Mouse (Mus musculus) bone marrow, adult 2 months (tissue): ENCODE results near the gene Serp2. TPM values are rescaled to one million over a fixed set of nuclear protein-coding genes. Genes with fewer than 3 reads are reported as not detected.

Experiments
- H3K27ac ChIP-seq: fragments of 200-500 bp; 2 replicates; pipeline ENCODE4 v1.5.1; 2012; ENCODE audit warnings: low read depth, mild to moderate bottlenecking, control low read depth, inconsistent platforms, low read length; ENCODE audit not compliant: control insufficient read depth, poor library complexity, insufficient read depth
- H3K4me1 ChIP-seq: fragments of 200-500 bp; 2 replicates; pipeline ENCODE4 v1.6.1; 2011; ENCODE audit warnings: low read length; ENCODE audit not compliant: control insufficient read depth, insufficient read depth
- H3K4me3 ChIP-seq: fragments of 200-500 bp; replicated peaks from 2 replicates; pipeline ENCODE3; 2011; ENCODE audit warnings: mild to moderate bottlenecking, low read depth, low read length, control low read depth; ENCODE audit not compliant: control insufficient read depth
- CTCF ChIP-seq: fragments of 200-500 bp; IDR thresholded peaks from 2 replicates; pipeline ENCODE4 v1.5.1; 2011; ENCODE audit warnings: low read length, control low read depth; ENCODE audit not compliant: control insufficient read depth, insufficient read depth
- POLR2A ChIP-seq: fragments of 200-500 bp; IDR thresholded peaks from 2 replicates; pipeline ENCODE4 v1.6.1; 2011; ENCODE audit warnings: low read depth, mild to moderate bottlenecking, control low read depth, low read length, borderline replicate concordance; ENCODE audit not compliant: control insufficient read depth
- WGBS: fragments of 180-500 bp; shearing (Covaris S2); methylation state at CpG from one replicate; pipeline ENCODE4 v1.1.7; 2018; 5-methylcytosine and 5-hydroxymethylcytosine counted together
- polyA plus RNA-seq: library from polyadenylated mRNA; stranded (reverse); fragments of >200 nt; gene quantifications from 2 replicates; pipeline ENCODE4 v1.2.4, GENCODE M21; 2011; ENCODE audit warnings: low replicate concordance; ENCODE audit not compliant: missing spikeins, insufficient read depth, insufficient read length

Serp2 gene
- polyA plus RNA-seq, 1 experiment, result not detected

GRCm38 (mm10) chr14:76540005-76540670 is 16.6 kb downstream of the Serp2 start:
- no peaks in the 10 kb centered on the region; the same call in 1 of the 2 replicates for H3K4me1 ChIP-seq
- WGBS, result 91% methylated on average over 5 of the region's 5 CpGs

DNA sequence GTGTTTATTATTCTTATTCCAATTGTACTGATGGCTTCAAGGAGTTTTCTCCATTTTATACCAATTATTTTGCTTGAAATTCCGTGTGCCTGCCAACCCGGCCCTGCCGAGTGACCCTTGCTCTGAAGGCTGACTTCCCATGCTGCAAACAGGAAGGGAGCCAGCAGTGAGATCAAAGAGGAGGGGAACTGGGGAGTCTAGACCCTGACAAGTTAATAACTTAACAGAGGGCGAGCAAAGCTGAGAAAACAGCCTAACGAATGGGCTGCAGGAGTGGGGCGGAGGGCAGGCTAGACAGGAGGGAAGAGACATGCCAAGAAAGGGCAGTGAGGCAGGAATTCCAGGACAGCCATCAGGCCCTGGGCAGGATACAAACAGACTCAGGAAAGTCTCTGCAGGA is 19.8 kb downstream of the Serp2 start:
- Histone ChIP-seq H3K4me3 (no peak overlapping the region), H3K4me1 (no peaks in the 10 kb centered on the region), H3K27ac (no peak overlapping the region)
- no peak for TF ChIP-seq POLR2A
- no peak for TF ChIP-seq CTCF
- 67% methylated on average over 6 of the region's 6 CpGs for WGBS

More at GRCm38 (mm10) chr14:76540005-76540670, 16.6 kb downstream of the Serp2 start:
- TF ChIP-seq POLR2A (no peak), CTCF (no peak)
- H3K4me3 ChIP-seq, result no peak overlapping the region
- no peak overlapping the region for H3K27ac ChIP-seq

DNA sequence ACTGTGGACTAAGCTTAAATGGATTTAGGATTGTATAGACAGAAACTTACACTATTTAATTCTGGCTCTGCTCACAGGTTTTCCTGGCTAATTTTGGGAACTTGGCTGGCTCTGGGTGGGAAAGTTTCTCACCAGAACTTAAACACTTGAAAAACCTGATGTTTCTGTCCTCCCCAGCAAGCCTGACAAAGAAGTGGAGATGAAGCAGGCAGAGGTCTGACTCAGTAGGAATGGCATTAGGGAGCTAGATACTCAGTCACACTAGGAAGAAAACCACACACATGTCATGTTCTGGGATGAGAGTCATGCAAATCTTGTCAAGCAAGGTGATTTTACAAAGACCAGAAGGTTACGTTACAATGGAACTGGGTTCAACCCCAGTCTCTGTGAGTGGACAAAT is 21.6 kb downstream of the Serp2 start:
- Histone ChIP-seq H3K4me1 (peaks cover 4% of the 10 kb centered on the region; the same call in 1 of the 2 replicates), H3K4me3 (no peak overlapping the region), H3K27ac (no peak overlapping the region)
- TF ChIP-seq CTCF, result no peak
- TF ChIP-seq POLR2A, result no peak
- 92% methylated on average over 1 of the region's 1 CpGs for WGBS

- Histone ChIP-seq H3K4me1 (peaks cover 4% of the 10 kb centered on the region; the same call in 1 of the 2 replicates), H3K27ac (peak overlapping the region; percentile 83), H3K4me3 (peak overlapping the region; percentile 63)
- TF ChIP-seq POLR2A (no peak), CTCF (no peak)
- 32% methylated on average over 10 of the region's 10 CpGs for WGBS
Measured at GRCm38 (mm10) chr14:76533170-76533815, 23.4 kb downstream of the Serp2 start.

DNA sequence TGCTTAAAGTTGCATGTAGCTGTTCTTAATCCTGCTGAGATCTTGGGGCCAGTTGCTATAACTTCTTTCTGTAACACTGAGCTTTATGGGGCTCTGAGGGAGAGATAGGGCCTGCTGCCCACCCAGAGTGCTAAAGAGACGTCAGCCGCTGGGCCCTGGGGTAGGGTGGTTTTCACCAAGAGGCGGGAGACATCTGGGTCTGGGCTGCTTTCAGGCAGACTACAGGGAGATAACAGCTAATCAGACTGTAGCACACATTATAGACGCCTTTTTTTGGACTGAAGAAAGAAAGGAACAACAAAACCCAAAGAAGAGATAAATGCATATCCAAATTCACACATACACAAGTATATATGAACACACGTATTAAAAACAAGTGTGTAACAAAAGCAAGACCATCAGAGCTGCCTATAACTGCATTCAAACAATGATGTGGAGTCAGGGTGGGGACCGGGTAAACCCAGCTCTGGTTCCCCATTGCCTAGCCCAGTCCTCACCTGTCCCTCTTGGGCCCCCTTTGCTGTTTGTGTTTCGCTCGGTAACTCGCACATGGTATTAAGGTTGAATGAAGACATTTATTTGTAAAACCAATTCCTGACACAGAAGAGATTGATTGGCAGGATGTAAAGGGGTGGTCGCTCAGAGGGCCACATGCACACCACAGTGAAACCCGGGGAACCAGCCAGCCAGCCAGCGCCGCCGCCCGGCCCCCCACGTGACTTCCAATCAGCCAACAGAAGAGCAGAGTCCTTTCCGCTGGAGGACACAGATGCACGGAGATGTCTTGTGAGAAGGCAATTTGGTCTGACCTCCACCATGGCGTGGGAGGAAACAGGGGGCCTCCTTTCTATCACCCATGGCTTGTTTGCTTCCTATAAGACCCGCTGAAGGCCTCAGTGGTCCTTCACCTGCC is 24.2 kb downstream of the Serp2 start:
- Histone ChIP-seq H3K27ac (peak overlapping the region; percentile 83), H3K4me3 (peak overlapping the region; percentile 63), H3K4me1 (peaks cover 4% of the 10 kb centered on the region; the same call in 1 of the 2 replicates)
- TF ChIP-seq CTCF (no peak), POLR2A (peak; percentile 59; the same call in 1 of the 2 replicates)
- 43% methylated on average over 20 of the region's 20 CpGs for WGBS

DNA sequence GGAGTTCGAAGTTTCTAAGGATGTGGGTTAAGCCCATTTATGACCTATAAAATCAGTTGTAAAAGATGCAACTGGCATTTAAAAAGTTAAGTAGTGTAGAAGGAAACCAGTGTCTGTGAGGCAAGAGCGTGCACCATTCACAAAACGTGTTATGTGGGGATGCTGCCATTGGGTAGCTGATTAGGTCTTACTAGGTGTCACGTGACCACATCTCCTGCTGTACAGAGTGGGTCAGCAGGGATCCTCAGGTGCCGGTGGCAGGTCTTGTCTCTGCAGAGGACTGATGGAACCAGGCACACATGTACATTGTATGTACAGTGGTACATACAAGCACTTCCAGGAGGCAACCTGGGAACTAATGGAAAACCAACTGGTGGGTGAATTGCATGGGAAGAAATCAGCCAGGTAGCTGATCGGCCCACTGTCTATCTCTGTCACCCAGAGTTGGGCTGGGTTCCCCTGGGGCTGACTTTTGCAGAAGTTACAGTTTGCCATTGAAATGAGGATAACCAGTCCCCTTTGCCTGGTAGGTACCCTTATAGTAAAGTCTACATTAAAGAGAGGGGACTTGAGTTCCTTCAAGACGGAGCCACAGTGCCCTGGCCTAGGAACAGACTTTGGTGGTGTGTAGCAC is 25.5 kb downstream of the Serp2 start:
- Histone ChIP-seq H3K27ac (peak overlapping the region; percentile 69), H3K4me1 (peaks cover 4% of the 10 kb centered on the region; the same call in 1 of the 2 replicates), H3K4me3 (no peak overlapping the region)
- TF ChIP-seq POLR2A, result no peak
- TF ChIP-seq CTCF, result no peak
- WGBS, result 69% methylated on average over 7 of the region's 7 CpGs

DNA sequence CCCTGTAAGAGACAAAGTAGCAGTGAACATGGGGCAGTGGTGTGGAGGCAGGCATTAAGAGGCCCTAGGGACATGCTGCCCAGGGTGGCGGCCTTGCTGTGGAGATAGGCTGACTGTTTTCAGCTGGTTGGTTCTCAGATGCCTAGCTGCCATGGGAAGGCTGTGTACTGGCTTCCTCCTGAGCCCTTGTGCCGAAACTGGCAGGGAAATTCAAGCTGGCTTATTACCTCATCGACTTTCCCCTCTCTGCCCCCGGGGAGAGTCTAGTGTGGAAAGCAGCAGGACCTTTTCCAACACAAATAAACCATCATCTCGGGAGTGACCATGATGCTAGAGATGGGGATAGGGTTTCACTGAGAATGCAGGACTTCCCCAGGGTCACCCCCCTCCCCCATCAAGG is 28.0 kb downstream of the Serp2 start:
- 72% methylated on average over 5 of the region's 5 CpGs for WGBS
- no peak overlapping the region for H3K27ac ChIP-seq
- TF ChIP-seq POLR2A (no peak), CTCF (no peak)
- H3K4me3 ChIP-seq, result no peak overlapping the region
- H3K4me1 ChIP-seq, result peaks cover 4% of the 10 kb centered on the region; the same call in 1 of the 2 replicates

- TF ChIP-seq POLR2A, result no peak
- no peak for TF ChIP-seq CTCF
- WGBS, result 74% methylated on average over 9 of the region's 9 CpGs
- Histone ChIP-seq H3K4me1 (peaks cover 4% of the 10 kb centered on the region; the same call in 1 of the 2 replicates), H3K4me3 (no peak overlapping the region), H3K27ac (no peak overlapping the region)
Measured at GRCm38 (mm10) chr14:76527758-76528313, 28.9 kb downstream of the Serp2 start.
